Mouse (Mus musculus): Measurements from ENCODE around the gene Maats1. TPM values are rescaled to one million over a fixed set of nuclear protein-coding genes. Genes with fewer than 3 reads are reported as not detected.

Gene Maats1
- polyA plus RNA-seq, 1 experiment from 2014 or later: 0.04 TPM

GRCm38 (mm10) chr16:38250467-38250866, 91.5 kb downstream of the Maats1 start:
- Histone ChIP-seq H3K4me2 (ENCODE audit: low read depth, low read length) (no peak overlapping the region), H3K4me3 (ENCODE audit: low read depth, low read length) (no peak overlapping the region), H3K27ac (ENCODE audit: low read depth) (no peak overlapping the region), H3K36me3 (replicated peaks; ENCODE audit: insufficient read depth, low read length) (peaks cover 8% of the 10 kb centered on the region; the same call in 1 of the 2 replicates), H3K27me3 (ENCODE audit: insufficient read depth, low read length) (no peaks in the 10 kb centered on the region), H3K9me3 (ENCODE audit: low read length) (no peaks in the 10 kb centered on the region), H3K9ac (replicated peaks) (no peak overlapping the region), H3K4me1 (ENCODE audit: insufficient read depth) (no peaks in the 10 kb centered on the region)
- TF ChIP-seq EP300 (IDR thresholded peaks at IDR 0.05; ENCODE audit: low read depth) (no peak), CTCF (IDR thresholded peaks at IDR 0.05; ENCODE audit: low read depth) (no peak)
- 89% methylated on average over 6 of the region's 6 CpGs for WGBS (ENCODE audit: insufficient replicate concordance)
- ATAC-seq (no peak), DNase-seq (no peak)

GRCm38 (mm10) chr16:38248331-38248961, 93.5 kb downstream of the Maats1 start:
- H3K27ac ChIP-seq (ENCODE audit: low read depth): no peak overlapping the region
- no peak overlapping the region for H3K4me2 ChIP-seq (ENCODE audit: low read depth, low read length)
- peaks cover 5% of the 10 kb centered on the region; the same call in 1 of the 2 replicates for H3K36me3 ChIP-seq (replicated peaks; ENCODE audit: insufficient read depth, low read length)
- no peaks in the 10 kb centered on the region for H3K4me1 ChIP-seq (ENCODE audit: insufficient read depth)
- H3K9me3 ChIP-seq (ENCODE audit: low read length): no peaks in the 10 kb centered on the region
- no peak for ATAC-seq
- TF ChIP-seq CTCF (IDR thresholded peaks at IDR 0.05; ENCODE audit: low read depth) (no peak), EP300 (IDR thresholded peaks at IDR 0.05; ENCODE audit: low read depth) (no peak)
- no peaks in the 10 kb centered on the region for H3K27me3 ChIP-seq (ENCODE audit: insufficient read depth, low read length)
- H3K9ac ChIP-seq (replicated peaks): no peak overlapping the region
- no peak overlapping the region for H3K4me3 ChIP-seq (ENCODE audit: low read depth, low read length)
- WGBS (ENCODE audit: insufficient replicate concordance): 36% methylated on average over 13 of the region's 13 CpGs
- no peak for DNase-seq

Other genes with a start within 250 kb of the Maats1 start
- gene Nr1i2, start 47.3 kb downstream of the Maats1 start, polyA plus RNA-seq (2015; fragmentation: Nextera tagmentation; extraction: Ambion mirVana): 13.8 and 14.6 TPM in 2 replicates
- 274 and 276 TPM in 2 replicates for gene Cox17, start 4.8 kb upstream of the Maats1 start, polyA plus RNA-seq (2015; fragmentation: Nextera tagmentation; extraction: Ambion mirVana)
- not detected in 2 replicates for gene Gm21987, start 4.9 kb upstream of the Maats1 start, polyA plus RNA-seq (2015; fragmentation: Nextera tagmentation; extraction: Ambion mirVana)
- 10.8 and 12.6 TPM in 2 replicates for gene Popdc2, start 20.1 kb upstream of the Maats1 start, polyA plus RNA-seq (2015; fragmentation: Nextera tagmentation; extraction: Ambion mirVana)
- 49.8 and 55.8 TPM in 2 replicates for gene Pla1a, start 91.0 kb upstream of the Maats1 start, polyA plus RNA-seq (2015; fragmentation: Nextera tagmentation; extraction: Ambion mirVana)
- 17.9 and 22.2 TPM in 2 replicates for gene Adprh, start 110.6 kb upstream of the Maats1 start, polyA plus RNA-seq (2015; fragmentation: Nextera tagmentation; extraction: Ambion mirVana)
- 0.13 and 0.15 TPM in 2 replicates for gene Cd80, start 113.4 kb upstream of the Maats1 start, polyA plus RNA-seq (2015; fragmentation: Nextera tagmentation; extraction: Ambion mirVana)
- gene Timmdc1, start 180.5 kb upstream of the Maats1 start, polyA plus RNA-seq (2015; fragmentation: Nextera tagmentation; extraction: Ambion mirVana): 14.8 and 17.0 TPM in 2 replicates
- 6.1 and 6.3 TPM in 2 replicates for gene Poglut1, start 208.1 kb upstream of the Maats1 start, polyA plus RNA-seq (2015; fragmentation: Nextera tagmentation; extraction: Ambion mirVana)
- gene Tmem39a, start 216.6 kb upstream of the Maats1 start, polyA plus RNA-seq (2015; fragmentation: Nextera tagmentation; extraction: Ambion mirVana): 15.7 and 18.4 TPM in 2 replicates

Measured in liver, postnatal 0 days (tissue).